In the genomic region with DNA sequence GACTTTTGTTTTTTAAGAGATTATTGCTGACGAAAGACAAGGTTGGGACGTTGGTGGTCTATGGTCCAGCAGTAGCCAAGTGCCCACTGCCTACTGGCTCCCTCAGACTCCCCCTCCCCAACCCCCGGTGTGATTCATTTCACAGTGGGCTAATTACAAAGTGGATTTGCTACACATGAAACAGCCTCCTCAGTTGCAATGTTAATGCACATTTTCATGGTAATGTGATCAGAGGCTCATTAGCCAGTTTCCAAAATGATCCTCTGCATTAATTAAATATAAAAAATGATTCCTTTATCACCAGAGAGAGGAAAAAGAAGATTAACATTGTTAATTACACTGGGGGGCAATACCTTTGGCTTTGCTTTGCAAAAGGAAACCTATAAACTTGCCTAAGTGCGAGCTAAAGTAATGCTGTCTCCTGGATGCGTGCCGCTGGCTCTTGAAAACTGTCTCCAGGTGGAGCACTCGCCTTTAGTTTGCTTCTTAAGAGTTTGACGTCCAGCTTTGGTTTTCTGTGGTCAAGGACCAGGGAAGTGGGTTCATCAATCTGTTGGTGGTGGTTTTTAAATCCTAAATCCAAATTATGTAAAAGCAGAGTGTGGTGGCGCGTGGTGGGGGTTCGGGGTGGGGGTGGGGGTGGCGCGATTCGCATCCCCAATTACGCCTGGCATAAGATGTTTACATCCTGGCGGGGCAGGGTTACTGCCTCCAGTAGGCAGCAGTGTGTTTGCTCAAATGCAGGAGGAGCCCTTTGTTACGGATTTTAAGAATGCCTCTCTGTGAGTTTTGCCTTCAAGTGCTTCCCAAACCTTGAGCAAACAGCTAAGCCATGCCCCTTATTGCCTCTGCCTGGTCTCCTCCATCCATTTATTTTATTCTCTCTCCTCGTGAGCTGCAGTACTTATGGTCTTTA, we compare ENCODE assay signal across 9 mouse cellular contexts.
DNase-seq lines count a peak whose midpoint lies in the region; ATAC-seq lines count a peak whose summit lies in the region.
"Had no signal": no experiment of that assay in that cellular context is flagged by ENCODE, and none has a peak within 500 bp of the region (broad histone marks: within the 10 kb centered on the region; RNA-seq: fewer than 3 reads in every experiment).

No protein-coding gene starts in this region.

- peaks cover 1% of the 10 kb centered on the region; the same call in 1 of the 2 replicates for H3K9me3 ChIP-seq in hindbrain, embryonic 16.5 days (ENCODE audit: control insufficient read depth, low read length)
- no peaks in the 10 kb centered on the region for H3K9me3 ChIP-seq in midbrain, embryonic 14.5 days (ENCODE audit: control insufficient read depth, low read length)

- no peak for DNase-seq in frontal cortex, postnatal 25 days (ENCODE audit: low spot score in 2 of 2)
- DNase-seq in right cerebral cortex, postnatal 10 days (ENCODE audit: low spot score in 2 of 2), result peak; percentile 50 to 67
- no peak for DNase-seq in right cerebral cortex, postnatal 14 days
- DNase-seq in midbrain, embryonic 14.5 days, result peak; percentile 82
- DNase-seq in layer of hippocampus, adult 11-12 months (ENCODE audit: low spot score), result no peak

- no peaks in the 10 kb centered on the region for H3K27me3 ChIP-seq in hindbrain, embryonic 16.5 days (replicated peaks; ENCODE audit: control insufficient read depth, insufficient read depth, low read length)
- H3K27me3 ChIP-seq in midbrain, embryonic 14.5 days (ENCODE audit: control insufficient read depth, insufficient read depth, low read length), result no peaks in the 10 kb centered on the region

- peak overlapping the region; percentile 58 for H3K9ac ChIP-seq in hindbrain, embryonic 16.5 days (ENCODE audit: low read depth, low read length)
- H3K9ac ChIP-seq in midbrain, embryonic 14.5 days (replicated peaks; ENCODE audit: low read length), result peak overlapping the region; percentile 34
- H3K9ac ChIP-seq: liver, embryonic 14.5 days had no signal

- H3K36me3 ChIP-seq in hindbrain, embryonic 16.5 days (ENCODE audit: control insufficient read depth, insufficient read depth, low read length), result no peaks in the 10 kb centered on the region
- H3K36me3 ChIP-seq in midbrain, embryonic 14.5 days (ENCODE audit: control insufficient read depth, insufficient read depth, low read length), result no peaks in the 10 kb centered on the region

- peaks cover 8% of the 10 kb centered on the region for H3K4me1 ChIP-seq in hindbrain, embryonic 16.5 days (ENCODE audit: control insufficient read depth, insufficient read depth, low read depth, low read length)
- no peaks in the 10 kb centered on the region for H3K4me1 ChIP-seq in midbrain, embryonic 14.5 days (ENCODE audit: control insufficient read depth, insufficient read depth, low read length)

- H3K4me2 ChIP-seq in hindbrain, embryonic 16.5 days (ENCODE audit: low read length), result peak overlapping the region; percentile 72
- peak overlapping the region; percentile 55 for H3K4me2 ChIP-seq in midbrain, embryonic 14.5 days (ENCODE audit: low read length)

- ATAC-seq in frontal cortex, adult (ENCODE audit: low TSS enrichment), result peak; percentile 50; the same call in 1 of the 2 replicates
- ATAC-seq in hindbrain, embryonic 16.5 days, result peak; percentile 63
- ATAC-seq in midbrain, embryonic 14.5 days (ENCODE audit: low FRiP score, low TSS enrichment), result peak; percentile 40
- no peak for ATAC-seq in CD4-positive, CD25-positive, alpha-beta regulatory T cell, adult 4 months

- WGBS in hindbrain, embryonic 16.5 days, result under 1% methylated on average over 18 of the region's 18 CpGs
- WGBS in midbrain, embryonic 14.5 days, result 0% methylated on average over 18 of the region's 18 CpGs

- H3K27ac ChIP-seq in hindbrain, embryonic 16.5 days (ENCODE audit: low read depth, low read length), result peak overlapping the region; percentile 80
- peak overlapping the region; percentile 76 for H3K27ac ChIP-seq in midbrain, embryonic 14.5 days (replicated peaks; ENCODE audit: low read depth, low read length)
- H3K27ac ChIP-seq: liver, embryonic 14.5 days had no signal

- H3K4me3 ChIP-seq in hindbrain, embryonic 16.5 days (ENCODE audit: low read length), result peak overlapping the region; percentile 45
- peak overlapping the region; percentile 35 for H3K4me3 ChIP-seq in midbrain, embryonic 14.5 days (replicated peaks; ENCODE audit: low read depth, low read length)

Comparison
In these comparisons a context has a peak if more than half of its experiments do, and no peak if none do; other contexts are left out.
1. DNase-seq: peak in right cerebral cortex, postnatal 10 days (2 of 2) and midbrain, embryonic 14.5 days (single experiment); none in frontal cortex, postnatal 25 days (0 of 2), right cerebral cortex, postnatal 14 days (single experiment) and layer of hippocampus, adult 11-12 months (single experiment).